Mouse (Mus musculus) small intestine, adult 2 months (tissue): ENCODE data around the gene Ern1.

Source experiments
- CTCF ChIP-seq: fragments of 200-500 bp; IDR thresholded peaks from 2 replicates; pipeline ENCODE4 v1.5.1; 2012; ENCODE audit warnings: low read depth, mild to moderate bottlenecking, control low read depth, inconsistent platforms, low read length, moderate library complexity, mixed read lengths; ENCODE audit not compliant: insufficient replicate concordance, insufficient read length; ENCODE audit errors: extremely low read depth
- POLR2A ChIP-seq: fragments of 200-500 bp; IDR thresholded peaks from 2 replicates; pipeline ENCODE4 v1.6.1; 2012; ENCODE audit warnings: low read depth, mild to moderate bottlenecking, control low read depth, inconsistent platforms, low read length, moderate library complexity

DNA sequence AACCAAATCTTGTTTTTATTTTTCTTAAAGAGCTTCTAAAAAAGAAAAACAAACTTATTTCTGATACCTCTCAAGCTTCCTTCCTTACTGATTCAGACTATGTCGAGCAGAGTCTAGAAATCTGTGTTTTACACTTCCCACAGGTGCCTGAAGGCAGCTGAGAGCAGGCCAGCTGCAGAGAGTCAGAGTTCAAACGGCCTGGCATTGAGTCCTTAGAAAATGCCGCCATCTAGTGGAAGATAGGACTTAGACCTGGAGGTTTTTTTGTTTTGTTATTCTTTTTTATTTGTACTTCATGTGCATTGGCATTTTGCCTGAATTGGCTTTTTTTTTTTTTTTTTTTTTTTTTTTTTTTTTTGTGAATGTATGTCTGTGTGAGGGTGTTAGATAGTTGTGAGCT is 3.7 kb upstream of the Ern1 start:
- TF ChIP-seq CTCF, result peak; percentile 80; the same call in 1 of the 2 replicates
- TF ChIP-seq POLR2A, result no peak
